Mouse (Mus musculus) midbrain, embryonic 11.5 days (tissue): ENCODE results near the gene Sh3bp4. TPM values are rescaled to one million over a fixed set of nuclear protein-coding genes. Genes with fewer than 3 reads are reported as not detected.
A peak's percentile ranks its signal among the peaks of the same experiment; 100 is the strongest.

Experiments
- ATAC-seq: fragments of 200-750 bp; cut with Nextera tagmentation; 2 replicates; pipeline ENCODE4 v1.8.0; 2017; ENCODE audit warnings: moderate TSS enrichment, moderate library complexity; ENCODE audit not compliant: low FRiP score
- DNase-seq: peaks from one replicate; pipeline ENCODE4 v3.0.0; 2015; ENCODE audit warnings: low spot score; ENCODE audit errors: missing footprints
- H3K27ac ChIP-seq: fragments of 300-500 bp; sonication (generic); 2 replicates; pipeline ENCODE4 v1.5.1; 2014; ENCODE audit warnings: low read depth, low read length
- H3K27me3 ChIP-seq: fragments of 300-500 bp; sonication (generic); 2 replicates; pipeline ENCODE4 v1.6.1; 2014; ENCODE audit warnings: mild to moderate bottlenecking, low read length, moderate library complexity, mixed read lengths; ENCODE audit not compliant: control insufficient read depth, insufficient read depth
- H3K36me3 ChIP-seq: fragments of 300-500 bp; sonication (generic); 2 replicates; pipeline ENCODE4 v1.6.1; 2014; ENCODE audit warnings: mild to moderate bottlenecking, low read length, moderate library complexity, mixed read lengths; ENCODE audit not compliant: control insufficient read depth, insufficient read depth
- H3K4me1 ChIP-seq: fragments of 300-500 bp; sonication (generic); 2 replicates; pipeline ENCODE4 v1.6.1; 2014; ENCODE audit warnings: low read length; ENCODE audit not compliant: control insufficient read depth, insufficient read depth
- H3K4me2 ChIP-seq: fragments of 300-500 bp; sonication (generic); 2 replicates; pipeline ENCODE4 v1.6.1; 2014; ENCODE audit warnings: mild to moderate bottlenecking, moderate library complexity
- H3K4me3 ChIP-seq: fragments of 300-500 bp; sonication (generic); 2 replicates; pipeline ENCODE4 v1.5.1; 2014; ENCODE audit warnings: low read depth, low read length
- H3K9ac ChIP-seq: fragments of 300-500 bp; sonication (generic); 2 replicates; pipeline ENCODE4 v1.6.1; 2014; ENCODE audit warnings: low read length
- H3K9me3 ChIP-seq: fragments of 300-500 bp; sonication (generic); 2 replicates; pipeline ENCODE4 v1.6.1; 2016; ENCODE audit warnings: low read length; ENCODE audit not compliant: control insufficient read depth
- WGBS: fragments of 180-500 bp; shearing (Covaris S2); extraction: QIAGEN DNeasy Blood & Tissue Kit; methylation state at CpG from one replicate; pipeline ENCODE4 v1.1.7; 2014; 5-methylcytosine and 5-hydroxymethylcytosine counted together
- polyA plus RNA-seq: library from polyadenylated mRNA; unstranded; fragments of >200 nt; fragmentation: Nextera tagmentation; extraction: Ambion mirVana; gene quantifications from 2 replicates; pipeline ENCODE4 v1.2.1, GENCODE M21; 2014

Sh3bp4 gene
- polyA plus RNA-seq, 1 experiment from 2014 or later = 18.6 TPM

DNA sequence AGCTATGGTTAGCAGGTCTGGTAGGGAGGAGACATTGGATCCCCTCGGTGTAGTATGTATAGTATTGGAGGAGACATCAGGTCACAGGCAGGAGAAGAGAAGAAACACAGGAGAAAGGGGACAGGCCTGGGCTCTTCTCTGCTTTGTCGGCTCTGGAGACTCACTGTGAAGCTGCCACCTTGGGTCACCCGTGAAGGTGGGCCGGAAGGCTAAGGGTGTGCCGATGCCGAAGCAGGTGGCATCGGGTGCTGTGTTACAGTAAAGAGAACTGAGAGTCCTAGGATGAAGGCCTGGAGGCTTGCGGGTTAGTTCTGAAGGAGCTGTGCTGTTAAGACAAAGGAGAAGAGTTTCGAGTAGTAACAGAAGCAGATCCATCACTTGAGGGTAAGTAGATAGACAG lies 6.6 kb downstream of the Sh3bp4 start:
- H3K4me2 ChIP-seq = no peak overlapping the region
- peaks cover 30% of the 10 kb centered on the region for H3K4me1 ChIP-seq
- DNase-seq (peak; percentile 60), ATAC-seq (no peak)
- no peaks in the 10 kb centered on the region for H3K27me3 ChIP-seq
- H3K4me3 ChIP-seq = no peak overlapping the region
- no peak overlapping the region for H3K27ac ChIP-seq
- H3K9ac ChIP-seq = no peak overlapping the region
- H3K9me3 ChIP-seq = no peaks in the 10 kb centered on the region
- WGBS = 90% methylated on average over 9 of the region's 9 CpGs
- H3K36me3 ChIP-seq = no peaks in the 10 kb centered on the region

DNA sequence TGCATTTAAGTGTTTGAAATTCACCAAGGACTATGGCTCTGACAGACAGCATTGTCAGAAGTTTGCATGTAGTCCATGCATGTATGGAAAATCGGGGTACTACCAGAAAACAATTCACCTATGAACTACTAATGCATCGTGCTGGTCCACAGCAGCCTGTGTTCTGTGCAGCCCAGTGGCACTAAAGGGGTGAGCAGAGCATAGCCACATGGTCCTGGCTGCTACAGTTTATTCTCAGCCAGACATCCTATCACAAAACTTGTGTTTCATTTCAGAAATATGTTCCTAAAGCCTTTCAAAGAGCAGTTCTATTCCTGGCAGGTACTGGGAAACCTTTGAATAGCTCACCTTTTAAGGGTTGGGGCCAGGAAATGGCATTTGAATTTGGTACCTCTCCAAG lies 8.0 kb downstream of the Sh3bp4 start:
- H3K27ac ChIP-seq = no peak overlapping the region
- no peak for DNase-seq
- no peaks in the 10 kb centered on the region for H3K27me3 ChIP-seq
- no peak overlapping the region for H3K9ac ChIP-seq
- H3K36me3 ChIP-seq = no peaks in the 10 kb centered on the region
- ATAC-seq = no peak
- H3K9me3 ChIP-seq = no peaks in the 10 kb centered on the region
- H3K4me2 ChIP-seq = no peak overlapping the region
- H3K4me1 ChIP-seq = peaks cover 29% of the 10 kb centered on the region
- 81% methylated on average over 2 of the region's 2 CpGs for WGBS
- no peak overlapping the region for H3K4me3 ChIP-seq

DNA sequence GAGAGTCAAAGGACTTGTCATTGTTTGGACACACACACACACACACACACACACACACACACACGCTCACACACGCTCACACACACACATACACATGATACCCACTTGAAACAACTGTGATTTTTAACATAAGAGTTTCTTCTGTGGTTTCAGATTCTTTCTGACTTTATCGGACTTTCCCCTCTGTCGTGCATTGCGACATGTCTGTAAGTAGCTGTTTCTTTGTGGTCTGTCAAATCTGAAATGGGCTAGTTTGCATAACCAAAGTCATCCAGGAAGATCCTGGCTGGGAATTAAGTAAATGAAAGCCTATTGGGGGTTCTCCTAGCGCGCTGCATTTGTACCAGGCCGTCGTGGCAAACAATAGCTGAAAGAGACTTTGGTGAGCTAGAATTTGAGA lies 8.5 kb downstream of the Sh3bp4 start:
- H3K27me3 ChIP-seq = no peaks in the 10 kb centered on the region
- DNase-seq (no peak), ATAC-seq (no peak)
- no peak overlapping the region for H3K4me3 ChIP-seq
- H3K27ac ChIP-seq = no peak overlapping the region
- no peaks in the 10 kb centered on the region for H3K9me3 ChIP-seq
- no peak overlapping the region for H3K4me2 ChIP-seq
- H3K9ac ChIP-seq = no peak overlapping the region
- H3K4me1 ChIP-seq = peaks cover 26% of the 10 kb centered on the region
- no peaks in the 10 kb centered on the region for H3K36me3 ChIP-seq
- 18% methylated on average over 9 of the region's 9 CpGs for WGBS

DNA sequence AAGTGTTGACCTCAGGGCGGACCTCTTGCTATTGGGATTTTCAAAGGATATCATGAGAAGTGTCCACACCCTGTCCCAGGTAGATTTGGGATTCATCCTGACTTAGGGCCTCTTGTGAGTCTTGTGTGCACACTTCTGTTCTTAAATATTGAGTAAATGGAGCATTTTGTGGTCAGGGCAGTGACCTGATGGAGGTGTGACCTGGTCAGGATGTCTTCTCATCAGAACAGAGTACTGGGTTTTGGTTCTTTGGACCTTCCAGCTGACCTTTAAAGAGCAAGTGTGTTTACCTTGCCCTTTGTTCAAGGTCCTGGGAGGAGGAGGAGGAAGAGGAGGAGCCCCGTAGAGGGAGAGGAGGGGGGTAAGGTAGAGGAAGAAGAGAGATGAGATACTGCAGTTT lies 9.0 kb downstream of the Sh3bp4 start:
- ATAC-seq (no peak), DNase-seq (peak; percentile 84)
- H3K9me3 ChIP-seq = no peaks in the 10 kb centered on the region
- 33% methylated on average over 2 of the region's 2 CpGs for WGBS
- no peaks in the 10 kb centered on the region for H3K27me3 ChIP-seq
- H3K27ac ChIP-seq = no peak overlapping the region
- no peak overlapping the region for H3K9ac ChIP-seq
- H3K4me2 ChIP-seq = no peak overlapping the region
- no peaks in the 10 kb centered on the region for H3K36me3 ChIP-seq
- no peak overlapping the region for H3K4me3 ChIP-seq
- peaks cover 26% of the 10 kb centered on the region for H3K4me1 ChIP-seq

DNA sequence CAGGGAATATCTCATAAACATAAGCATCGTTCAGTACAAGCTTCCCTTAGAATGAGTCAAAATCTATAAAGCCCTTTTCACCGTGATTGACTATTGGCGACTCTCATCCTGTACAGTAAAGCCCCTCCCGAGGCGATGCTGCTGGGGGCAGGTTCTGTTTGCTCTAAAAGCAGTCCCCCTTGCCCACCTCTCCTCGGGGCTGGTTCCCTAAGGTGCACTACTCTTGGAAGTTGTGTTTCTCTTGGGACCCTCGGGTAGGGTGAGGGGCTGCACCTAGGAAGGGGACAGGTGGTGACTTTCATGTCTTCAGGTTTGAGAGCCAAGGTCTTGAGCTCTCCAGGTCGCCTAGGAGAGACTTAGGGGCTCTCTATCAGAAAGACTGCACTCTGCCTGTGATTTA lies 10.2 kb downstream of the Sh3bp4 start:
- no peak for ATAC-seq
- H3K4me2 ChIP-seq = no peak overlapping the region
- H3K4me1 ChIP-seq = peaks cover 26% of the 10 kb centered on the region

DNA sequence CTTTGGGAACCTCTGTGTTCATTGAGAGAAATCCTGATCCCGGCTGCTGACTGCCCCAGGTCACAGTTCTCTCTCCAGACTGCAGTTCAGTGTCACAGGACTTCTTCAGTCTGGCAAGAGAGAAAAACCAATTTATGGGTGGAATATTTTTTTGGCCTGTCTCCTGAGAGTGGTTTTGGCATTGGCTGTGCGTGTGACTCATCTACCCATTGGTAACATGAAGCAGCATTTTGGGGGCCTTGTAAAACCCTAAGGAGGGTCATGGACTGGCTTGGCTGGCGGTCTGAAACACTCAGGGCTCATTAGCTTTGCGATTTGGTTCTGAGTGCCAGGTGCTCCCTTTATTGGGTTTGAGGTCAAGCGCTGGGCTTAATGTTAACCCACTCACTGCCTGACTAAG lies 10.6 kb downstream of the Sh3bp4 start:
- no peak overlapping the region for H3K4me3 ChIP-seq
- peaks cover 26% of the 10 kb centered on the region for H3K4me1 ChIP-seq
- H3K9ac ChIP-seq = no peak overlapping the region
- 71% methylated on average over 5 of the region's 5 CpGs for WGBS
- H3K9me3 ChIP-seq = no peaks in the 10 kb centered on the region
- no peak overlapping the region for H3K27ac ChIP-seq
- H3K27me3 ChIP-seq = no peaks in the 10 kb centered on the region
- no peaks in the 10 kb centered on the region for H3K36me3 ChIP-seq
- no peak for DNase-seq
- no peak for ATAC-seq
- no peak overlapping the region for H3K4me2 ChIP-seq

More for the DNA sequence above, 10.2 kb downstream of the Sh3bp4 start:
- Histone ChIP-seq H3K9ac (no peak overlapping the region), H3K27ac (no peak overlapping the region), H3K27me3 (no peaks in the 10 kb centered on the region), H3K4me3 (no peak overlapping the region), H3K9me3 (no peaks in the 10 kb centered on the region), H3K36me3 (no peaks in the 10 kb centered on the region)
- 79% methylated on average over 8 of the region's 8 CpGs for WGBS
- DNase-seq = no peak

DNA sequence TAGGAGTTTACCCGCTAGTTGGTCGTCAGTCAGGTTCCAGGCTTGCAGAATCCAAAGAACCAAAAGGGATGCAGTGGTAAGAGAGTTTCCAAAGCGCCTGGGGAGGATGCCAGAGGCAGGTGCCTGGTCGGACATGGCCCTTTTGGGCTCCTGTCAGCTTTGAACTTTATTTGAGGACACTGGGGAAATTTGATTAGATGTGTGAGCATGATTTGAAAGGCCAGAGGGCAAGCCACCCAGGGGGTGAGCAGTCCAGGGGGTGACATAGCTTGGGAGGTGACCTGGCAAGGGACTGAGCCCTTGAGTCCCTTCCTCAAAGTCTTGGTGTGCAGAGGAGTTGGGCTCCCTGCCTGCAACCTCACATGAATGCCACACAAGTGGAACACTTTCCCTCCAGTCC lies 11.2 kb downstream of the Sh3bp4 start:
- ATAC-seq (no peak), DNase-seq (no peak)
- no peak overlapping the region for H3K4me2 ChIP-seq
- H3K9ac ChIP-seq = no peak overlapping the region
- peaks cover 26% of the 10 kb centered on the region for H3K4me1 ChIP-seq
- no peak overlapping the region for H3K27ac ChIP-seq
- H3K36me3 ChIP-seq = no peaks in the 10 kb centered on the region
- H3K4me3 ChIP-seq = no peak overlapping the region
- WGBS = 74% methylated on average over 4 of the region's 4 CpGs
- H3K9me3 ChIP-seq = no peaks in the 10 kb centered on the region
- H3K27me3 ChIP-seq = no peaks in the 10 kb centered on the region

DNA sequence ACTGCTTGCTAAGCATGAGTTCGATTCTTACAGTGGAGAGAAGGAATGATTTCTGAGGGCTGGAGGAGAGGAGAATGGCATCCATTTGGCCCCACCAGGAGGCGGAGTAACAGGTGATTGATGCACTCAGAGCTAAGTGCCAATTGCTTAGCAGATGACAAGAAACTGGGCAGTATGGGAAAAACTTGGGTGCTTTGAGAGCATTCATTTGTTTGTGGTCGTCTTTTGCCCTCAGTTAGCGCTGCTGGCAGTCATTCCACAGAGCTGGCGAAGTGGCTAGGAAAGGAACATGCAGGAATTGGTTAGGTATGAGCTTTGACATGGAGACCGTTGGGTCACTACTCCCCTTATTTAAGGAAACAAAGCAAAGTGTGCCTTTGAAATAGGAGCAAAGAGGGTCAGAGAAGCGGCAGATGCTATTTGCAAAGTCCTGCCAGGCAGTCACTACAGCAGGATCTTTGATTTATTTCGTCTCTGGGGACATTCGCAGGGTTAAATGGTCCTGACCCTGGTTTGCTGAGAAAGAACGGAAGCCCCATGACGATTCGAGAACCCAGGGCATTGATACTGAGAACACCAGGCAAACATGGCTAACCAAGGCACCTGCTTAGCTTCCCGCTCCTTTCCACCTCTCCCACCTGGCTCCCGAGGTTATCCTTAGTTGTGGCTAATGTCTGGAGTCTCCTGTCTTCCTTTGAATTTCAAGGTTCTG lies 12.1 kb downstream of the Sh3bp4 start:
- Histone ChIP-seq H3K4me2 (no peak overlapping the region), H3K4me3 (no peak overlapping the region), H3K27me3 (no peaks in the 10 kb centered on the region), H3K9me3 (no peaks in the 10 kb centered on the region), H3K4me1 (peaks cover 26% of the 10 kb centered on the region), H3K36me3 (no peaks in the 10 kb centered on the region), H3K27ac (no peak overlapping the region), H3K9ac (no peak overlapping the region)
- no peak for ATAC-seq
- WGBS = 44% methylated on average over 14 of the region's 14 CpGs
- no peak for DNase-seq

DNA sequence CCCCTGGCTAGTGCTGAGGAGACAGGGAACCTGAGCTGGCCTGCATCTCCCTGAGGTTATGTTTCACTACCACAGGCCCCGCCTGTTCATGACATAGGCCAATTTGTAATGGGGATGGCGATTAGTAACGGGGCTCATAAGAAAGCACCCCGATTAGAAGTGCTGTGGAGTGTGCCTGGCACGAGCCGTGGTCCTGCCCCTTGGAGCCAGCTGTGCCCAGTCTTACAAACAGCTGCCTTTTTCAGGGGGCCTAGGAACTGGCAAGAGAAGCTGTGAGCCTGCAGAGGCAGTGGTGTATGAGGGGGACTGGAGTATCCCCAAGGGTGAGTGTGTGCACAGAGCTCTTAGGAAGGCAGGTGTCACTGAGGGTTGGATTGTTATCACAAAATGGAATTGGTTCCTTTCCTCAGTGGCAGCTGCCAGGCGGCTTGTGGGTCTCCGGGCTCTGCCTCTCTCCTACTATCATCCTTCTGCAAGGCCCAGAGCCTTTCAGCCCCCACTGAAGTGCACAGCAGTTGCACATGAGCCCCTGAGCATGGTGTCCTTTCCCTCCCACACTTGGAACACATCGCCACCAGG lies 16.4 kb downstream of the Sh3bp4 start:
- Histone ChIP-seq H3K27ac (no peak overlapping the region), H3K9ac (no peak overlapping the region), H3K4me2 (no peak overlapping the region), H3K9me3 (no peaks in the 10 kb centered on the region), H3K27me3 (no peaks in the 10 kb centered on the region), H3K4me3 (no peak overlapping the region), H3K4me1 (peaks cover 17% of the 10 kb centered on the region), H3K36me3 (no peaks in the 10 kb centered on the region)
- 86% methylated on average over 9 of the region's 9 CpGs for WGBS
- DNase-seq (no peak), ATAC-seq (no peak)
